Mouse (Mus musculus): ENCODE results near the gene Vmn1r25. TPM values are rescaled to one million over a fixed set of nuclear protein-coding genes. Genes with fewer than 3 reads are reported as not detected.
"Not testable (repeated sequence)": the region's sequence is repeated elsewhere in the genome, so short reads cannot be mapped to it uniquely, and the experiment has no call there.

Vmn1r25 gene
- not detected in 2 replicates for polyA plus RNA-seq (2012)

DNA sequence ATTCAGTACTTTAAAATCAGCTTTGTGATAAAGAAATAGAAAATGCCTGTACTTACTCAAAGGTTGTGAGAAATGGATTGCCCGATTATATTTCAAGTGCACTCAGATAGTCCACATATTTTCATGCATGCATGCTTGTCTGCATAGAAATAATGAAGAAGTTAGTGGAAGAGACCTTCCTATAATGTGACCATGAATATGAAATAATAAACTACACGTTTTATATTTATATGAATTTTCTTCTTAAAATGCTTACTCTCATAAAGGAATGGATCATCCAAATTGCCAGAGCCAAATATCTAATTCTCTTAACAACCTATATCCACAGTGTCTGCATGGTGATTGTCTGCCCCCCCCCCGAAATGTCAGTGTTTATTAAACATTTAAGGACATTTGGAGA, at the start of gene Vmn1r25:
TSS of gene Vmn1r25 (minus strand) at position 101 of the 400 bp plus-strand sequence.
- no peak for TF ChIP-seq GATA1 (IDR thresholded peaks at IDR 0.05; ENCODE audit: low read length)

- TF ChIP-seq GATA1 (IDR thresholded peaks at IDR 0.05; ENCODE audit: low read length), result no peak
These were observed 34.4 kb upstream of the Vmn1r25 start, which contains the start of gene Vmn1r26 for GRCm38 (mm10) chr6:58015059-58015458. TSS of gene Vmn1r26 (minus strand) at chr6:58015159.

DNA sequence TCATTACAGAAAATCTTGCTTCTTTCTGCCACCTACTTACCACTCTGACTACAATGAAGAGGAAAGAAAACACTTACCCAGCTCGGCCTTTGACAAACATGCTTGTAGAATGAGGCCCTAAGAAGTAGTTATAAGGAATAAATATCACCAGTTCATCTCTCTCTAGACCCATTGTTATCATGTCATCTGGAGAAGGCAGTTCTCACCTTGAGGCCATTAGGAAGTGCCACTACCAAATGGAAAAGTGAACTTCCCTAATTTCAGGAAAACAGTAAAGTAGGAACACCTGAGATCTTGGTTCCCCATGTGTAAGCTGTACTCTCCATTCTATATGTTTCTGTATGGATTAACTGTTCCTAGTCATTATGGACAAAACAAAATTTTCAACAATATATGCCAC, 19.2 kb downstream of the Vmn1r25 start, which contains the start of gene Vmn1r24:
TSS of gene Vmn1r24 (minus strand) at position 101 of the 400 bp plus-strand sequence.
- TF ChIP-seq GATA1 (IDR thresholded peaks at IDR 0.05; ENCODE audit: low read length), result not testable (repeated sequence)

Other genes starting within 250 kb of the Vmn1r25 start
- 5.9 and 9.4 TPM in 2 replicates for gene Vopp1, start 155.7 kb downstream of the Vmn1r25 start, polyA plus RNA-seq (2012)
- gene Vmn1r21, start 130.5 kb downstream of the Vmn1r25 start, polyA plus RNA-seq (2012), result not detected in 2 replicates
- not detected in 2 replicates for gene Vmn1r22, start 72.8 kb downstream of the Vmn1r25 start, polyA plus RNA-seq (2012)
- gene Vmn1r23, start 54.0 kb downstream of the Vmn1r25 start, polyA plus RNA-seq (2012), result not detected in 2 replicates
- not detected in 2 replicates for gene Vmn1r24, start 19.3 kb downstream of the Vmn1r25 start, polyA plus RNA-seq (2012)
- gene Vmn1r26, start 34.3 kb upstream of the Vmn1r25 start, polyA plus RNA-seq (2012), result not detected in 2 replicates
- gene Vmn1r27, start 238.0 kb upstream of the Vmn1r25 start, polyA plus RNA-seq (2012), result not detected in 2 replicates